Mouse (Mus musculus) heart, postnatal 0 days (tissue): Measurements from ENCODE around the gene Slc12a3.

Source experiments
- CTCF ChIP-seq: IDR thresholded peaks from 2 replicates; pipeline ENCODE4 v1.5.1; 2016; ENCODE audit warnings: antibody characterized with exemption, control low read depth, low read depth
- EP300 ChIP-seq: IDR thresholded peaks from 2 replicates; pipeline ENCODE4 v1.6.1; 2016; ENCODE audit warnings: antibody characterized with exemption, low read depth

GRCm38 (mm10) chr8:94290606-94291005 lies 38.4 kb upstream of the Slc12a3 start:
- TF ChIP-seq CTCF (no peak), EP300 (no peak)
